Mouse (Mus musculus): ENCODE data around the gene Edil3. TPM values are rescaled to one million over a fixed set of nuclear protein-coding genes. Genes with fewer than 3 reads are reported as not detected.
"Not testable (repeated sequence)": the region's sequence is repeated elsewhere in the genome, so short reads cannot be mapped to it uniquely, and the experiment has no call there.

Edil3 gene
- total RNA-seq, 2 experiments from 2014 or later, result 87.5 to 88.0 TPM

- DNase-seq (ENCODE audit: low spot score in 2 of 2), result no peak
- intact Hi-C loops (cut with DNase I), result no loop called here
Measured at GRCm38 (mm10) chr13:88908187-88908586, 86.9 kb downstream of the Edil3 start.

GRCm38 (mm10) chr13:88916503-88916902 is 95.2 kb downstream of the Edil3 start:
- no peak for DNase-seq (ENCODE audit: low spot score in 2 of 2)
- intact Hi-C loops (cut with DNase I), result no loop called here

- no peak for DNase-seq (ENCODE audit: low spot score in 2 of 2)
- intact Hi-C loops (cut with DNase I), result no loop called here
Measured at GRCm38 (mm10) chr13:88929626-88930025, 108.4 kb downstream of the Edil3 start.

GRCm38 (mm10) chr13:88938564-88938963 is 117.3 kb downstream of the Edil3 start:
- no peak for DNase-seq (ENCODE audit: low spot score in 2 of 2)
- intact Hi-C loops (cut with DNase I), result no loop called here

GRCm38 (mm10) chr13:88972355-88972754 is 151.1 kb downstream of the Edil3 start:
- no peak for DNase-seq (ENCODE audit: low spot score in 2 of 2)

GRCm38 (mm10) chr13:89007696-89008427 is 186.6 kb downstream of the Edil3 start:
- intact Hi-C loops (cut with DNase I), result no loop called here
- DNase-seq (ENCODE audit: low spot score in 2 of 2), result no peak

More at GRCm38 (mm10) chr13:88972355-88972754, 151.1 kb downstream of the Edil3 start:
- intact Hi-C loops (cut with DNase I), result no loop called here

- DNase-seq (ENCODE audit: low spot score in 2 of 2), result no peak
- intact Hi-C loops (cut with DNase I), result no loop called here
Measured at GRCm38 (mm10) chr13:89012500-89012899, 191.2 kb downstream of the Edil3 start.

- intact Hi-C loops (cut with DNase I), result no loop called here
- no peak for DNase-seq (ENCODE audit: low spot score in 2 of 2)
Measured at GRCm38 (mm10) chr13:89029817-89030539, 208.7 kb downstream of the Edil3 start.

- intact Hi-C loops (cut with DNase I), result no loop called here
- DNase-seq (ENCODE audit: low spot score in 2 of 2), result no peak
Measured at GRCm38 (mm10) chr13:89035711-89036110, 214.4 kb downstream of the Edil3 start.

GRCm38 (mm10) chr13:89041495-89041894 is 220.2 kb downstream of the Edil3 start:
- no peak for DNase-seq (ENCODE audit: low spot score in 2 of 2)
- intact Hi-C loops (cut with DNase I), result no loop called here

GRCm38 (mm10) chr13:89070132-89070531 is 248.9 kb downstream of the Edil3 start:
- DNase-seq (ENCODE audit: low spot score in 2 of 2), result not testable (repeated sequence)

GRCm38 (mm10) chr13:89076212-89076611 is 254.9 kb downstream of the Edil3 start:
- intact Hi-C loops (cut with DNase I), result no loop called here
- DNase-seq (ENCODE audit: low spot score in 2 of 2), result no peak

More at GRCm38 (mm10) chr13:89070132-89070531, 248.9 kb downstream of the Edil3 start:
- intact Hi-C loops (cut with DNase I), result not testable (repeated sequence)

GRCm38 (mm10) chr13:89105889-89106288 is 284.6 kb downstream of the Edil3 start:
- no peak for DNase-seq (ENCODE audit: low spot score in 2 of 2)
- intact Hi-C loops (cut with DNase I), result no loop called here

- DNase-seq (ENCODE audit: low spot score in 2 of 2), result no peak
- intact Hi-C loops (cut with DNase I), result no loop called here
Measured at GRCm38 (mm10) chr13:89117551-89117950, 296.3 kb downstream of the Edil3 start.

GRCm38 (mm10) chr13:89119809-89120208 is 298.5 kb downstream of the Edil3 start:
- DNase-seq (ENCODE audit: low spot score in 2 of 2), result no peak
- intact Hi-C loops (cut with DNase I), result no loop called here

GRCm38 (mm10) chr13:89122511-89123253 is 301.4 kb downstream of the Edil3 start:
- DNase-seq (ENCODE audit: low spot score in 2 of 2), result no peak
- intact Hi-C loops (cut with DNase I), result no loop called here

GRCm38 (mm10) chr13:89123396-89123795 is 302.1 kb downstream of the Edil3 start:
- intact Hi-C loops (cut with DNase I), result no loop called here
- DNase-seq (ENCODE audit: low spot score in 2 of 2), result no peak

- DNase-seq (ENCODE audit: low spot score in 2 of 2), result peak in 1 of 2 experiments; percentile 26
- intact Hi-C loops (cut with DNase I), result no loop called here
Measured at GRCm38 (mm10) chr13:89146056-89146547, 324.8 kb downstream of the Edil3 start.

- intact Hi-C loops (cut with DNase I), result no loop called here
- DNase-seq (ENCODE audit: low spot score in 2 of 2), result no peak
Measured at GRCm38 (mm10) chr13:89151878-89152277, 330.6 kb downstream of the Edil3 start.

- DNase-seq (ENCODE audit: low spot score in 2 of 2), result no peak
- intact Hi-C loops (cut with DNase I), result no loop called here
Measured at GRCm38 (mm10) chr13:89167960-89168359, 346.7 kb downstream of the Edil3 start.
